Mouse (Mus musculus) megakaryocyte, embryonic 14.5 days (primary cell): ENCODE measurements around the gene Setd1a.

Experiments used
- FLI1 ChIP-seq: IDR thresholded peaks from 2 replicates; pipeline ENCODE4 v1.6.1; 2012; ENCODE audit warnings: low read length, inconsistent platforms, mixed read lengths
- GATA1 ChIP-seq: IDR thresholded peaks from 3 replicates; pipeline ENCODE4 v1.6.1; 2012; ENCODE audit warnings: mixed read lengths, low read length, inconsistent platforms, borderline replicate concordance

- TF ChIP-seq GATA1 (no peak), FLI1 (no peak)
Observed at GRCm38 (mm10) chr7:127776878-127777473, 506 bp downstream of the Setd1a start.
